Mouse (Mus musculus): ENCODE results near the gene Taar5. TPM values are rescaled to one million over a fixed set of nuclear protein-coding genes. Genes with fewer than 3 reads are reported as not detected.

The Taar5 gene
- not detected in 2 replicates for polyA plus RNA-seq (2016; fragmentation: Nextera tagmentation; extraction: Ambion mirVana)

GRCm38 (mm10) chr10:23970656-23971165 lies at the start of gene Taar5:
Taar5 (plus strand) TSS chr10:23970706.
- H3K27ac ChIP-seq, result no peak within 1 kb of the TSS
- no peak within 1 kb of the TSS for H3K4me3 ChIP-seq
- H3K27me3 ChIP-seq (ENCODE audit: insufficient read depth, poor library complexity, severe bottlenecking), result no peaks in the 10 kb centered on the region
- H3K4me1 ChIP-seq, result no peaks in the 10 kb centered on the region
- DNase-seq (ENCODE audit: low spot score), result no peak
- no peaks in the 10 kb centered on the region for H3K9me3 ChIP-seq
- WGBS, result 84% methylated on average over 11 of the region's 11 CpGs
- H3K36me3 ChIP-seq, result no peaks in the 10 kb centered on the region

- no peak for DNase-seq (ENCODE audit: low spot score)
- Histone ChIP-seq H3K27me3 (ENCODE audit: insufficient read depth, poor library complexity, severe bottlenecking) (no peaks in the 10 kb centered on the region), H3K4me3 (no peak overlapping the region), H3K4me1 (no peaks in the 10 kb centered on the region), H3K36me3 (no peaks in the 10 kb centered on the region), H3K27ac (no peak overlapping the region), H3K9me3 (no peaks in the 10 kb centered on the region)
- whole genome bisulfite sequencing, result 76% methylated on average over 3 of the region's 3 CpGs
Observed at GRCm38 (mm10) chr10:23922468-23922867, 48.0 kb upstream of the Taar5 start.

GRCm38 (mm10) chr10:23923941-23924340 lies 46.6 kb upstream of the Taar5 start:
- no peak for DNase-seq (ENCODE audit: low spot score)
- Histone ChIP-seq H3K36me3 (no peaks in the 10 kb centered on the region), H3K9me3 (no peaks in the 10 kb centered on the region), H3K27ac (no peak overlapping the region), H3K4me3 (no peak overlapping the region), H3K4me1 (no peaks in the 10 kb centered on the region), H3K27me3 (ENCODE audit: insufficient read depth, poor library complexity, severe bottlenecking) (no peaks in the 10 kb centered on the region)
- WGBS, result 75% methylated on average over 2 of the region's 2 CpGs

- H3K36me3 ChIP-seq, result no peaks in the 10 kb centered on the region
- H3K4me3 ChIP-seq, result no peak overlapping the region
- 49% methylated on average over 4 of the region's 4 CpGs for WGBS
- no peak for DNase-seq (ENCODE audit: low spot score)
- H3K4me1 ChIP-seq, result peaks cover 3% of the 10 kb centered on the region; the same call in 1 of the 2 replicates
- H3K27me3 ChIP-seq (ENCODE audit: insufficient read depth, poor library complexity, severe bottlenecking), result no peaks in the 10 kb centered on the region
- H3K27ac ChIP-seq, result no peak overlapping the region
- H3K9me3 ChIP-seq, result no peaks in the 10 kb centered on the region
Observed at GRCm38 (mm10) chr10:23937613-23938012, 32.9 kb upstream of the Taar5 start.

- Histone ChIP-seq H3K4me3 (no peak within 1 kb of the TSS), H3K4me1 (peaks cover 3% of the 10 kb centered on the region; the same call in 1 of the 2 replicates), H3K36me3 (no peaks in the 10 kb centered on the region), H3K27ac (no peak within 1 kb of the TSS), H3K27me3 (ENCODE audit: insufficient read depth, poor library complexity, severe bottlenecking) (no peaks in the 10 kb centered on the region), H3K9me3 (no peaks in the 10 kb centered on the region)
- DNase-seq (ENCODE audit: low spot score), result no peak
- WGBS, result 59% methylated on average over 6 of the region's 6 CpGs
Observed at GRCm38 (mm10) chr10:23938312-23938711, 32.2 kb upstream of the Taar5 start, which contains the start of gene Taar2. Taar2 (plus strand) TSS chr10:23938572.

GRCm38 (mm10) chr10:23942465-23942864 lies 28.0 kb upstream of the Taar5 start:
- no peak for DNase-seq (ENCODE audit: low spot score)
- no peaks in the 10 kb centered on the region for H3K9me3 ChIP-seq
- H3K4me1 ChIP-seq, result no peaks in the 10 kb centered on the region
- 75% methylated on average over 5 of the region's 5 CpGs for WGBS
- H3K4me3 ChIP-seq, result no peak overlapping the region
- no peaks in the 10 kb centered on the region for H3K36me3 ChIP-seq
- H3K27me3 ChIP-seq (ENCODE audit: insufficient read depth, poor library complexity, severe bottlenecking), result no peaks in the 10 kb centered on the region
- H3K27ac ChIP-seq, result no peak overlapping the region

GRCm38 (mm10) chr10:23948026-23948425 lies 22.5 kb upstream of the Taar5 start:
- Histone ChIP-seq H3K27ac (no peak overlapping the region), H3K4me1 (no peaks in the 10 kb centered on the region), H3K4me3 (no peak overlapping the region), H3K9me3 (no peaks in the 10 kb centered on the region), H3K27me3 (ENCODE audit: insufficient read depth, poor library complexity, severe bottlenecking) (no peaks in the 10 kb centered on the region), H3K36me3 (no peaks in the 10 kb centered on the region)
- WGBS, result 64% methylated on average over 7 of the region's 7 CpGs
- no peak for DNase-seq (ENCODE audit: low spot score)

- Histone ChIP-seq H3K27me3 (ENCODE audit: insufficient read depth, poor library complexity, severe bottlenecking) (no peaks in the 10 kb centered on the region), H3K27ac (no peak within 1 kb of the TSS), H3K36me3 (no peaks in the 10 kb centered on the region), H3K4me1 (0 out of 2 replicates have a peak, but pooled peaks cover 4% of the 10 kb centered on the region), H3K4me3 (no peak within 1 kb of the TSS), H3K9me3 (no peaks in the 10 kb centered on the region)
- DNase-seq (ENCODE audit: low spot score), result no peak
- WGBS, result 85% methylated on average over 16 of the region's 16 CpGs
Observed at GRCm38 (mm10) chr10:23949508-23950005, 20.9 kb upstream of the Taar5 start, which contains the start of gene Taar3. Taar3 (plus strand) TSS chr10:23949558.

GRCm38 (mm10) chr10:23951714-23952113 lies 18.8 kb upstream of the Taar5 start:
- no peak for DNase-seq (ENCODE audit: low spot score)
- H3K27me3 ChIP-seq (ENCODE audit: insufficient read depth, poor library complexity, severe bottlenecking), result no peaks in the 10 kb centered on the region
- 79% methylated on average over 6 of the region's 6 CpGs for WGBS

GRCm38 (mm10) chr10:23959071-23959470 lies 11.4 kb upstream of the Taar5 start:
- DNase-seq (ENCODE audit: low spot score), result no peak
- H3K36me3 ChIP-seq, result no peaks in the 10 kb centered on the region
- peaks cover 7% of the 10 kb centered on the region; the same call in 1 of the 2 replicates for H3K4me1 ChIP-seq
- H3K27ac ChIP-seq, result no peak overlapping the region
- no peaks in the 10 kb centered on the region for H3K9me3 ChIP-seq
- 65% methylated on average over 3 of the region's 3 CpGs for WGBS
- H3K27me3 ChIP-seq (ENCODE audit: insufficient read depth, poor library complexity, severe bottlenecking), result no peaks in the 10 kb centered on the region
- no peak overlapping the region for H3K4me3 ChIP-seq

More at GRCm38 (mm10) chr10:23951714-23952113, 18.8 kb upstream of the Taar5 start:
- H3K27ac ChIP-seq, result no peak overlapping the region
- no peak overlapping the region for H3K4me3 ChIP-seq
- H3K36me3 ChIP-seq, result no peaks in the 10 kb centered on the region
- H3K9me3 ChIP-seq, result no peaks in the 10 kb centered on the region
- 0 out of 2 replicates have a peak, but pooled peaks cover 4% of the 10 kb centered on the region for H3K4me1 ChIP-seq

- WGBS, result 91% methylated on average over 13 of the region's 13 CpGs
- H3K27me3 ChIP-seq (ENCODE audit: insufficient read depth, poor library complexity, severe bottlenecking), result no peaks in the 10 kb centered on the region
- H3K4me1 ChIP-seq, result peaks cover 4% of the 10 kb centered on the region; the same call in 1 of the 2 replicates
- H3K36me3 ChIP-seq, result no peaks in the 10 kb centered on the region
- no peak within 1 kb of the TSS for H3K4me3 ChIP-seq
- H3K27ac ChIP-seq, result no peak within 1 kb of the TSS
- no peaks in the 10 kb centered on the region for H3K9me3 ChIP-seq
- no peak for DNase-seq (ENCODE audit: low spot score)
Observed at GRCm38 (mm10) chr10:23960444-23960915, 10.0 kb upstream of the Taar5 start, which contains the start of gene Taar4. Taar4 (plus strand) TSS chr10:23960494.

- H3K4me3 ChIP-seq, result no peak overlapping the region
- H3K36me3 ChIP-seq, result no peaks in the 10 kb centered on the region
- no peaks in the 10 kb centered on the region for H3K27me3 ChIP-seq (ENCODE audit: insufficient read depth, poor library complexity, severe bottlenecking)
- WGBS, result 51% methylated on average over 3 of the region's 3 CpGs
- no peak overlapping the region for H3K27ac ChIP-seq
- no peaks in the 10 kb centered on the region for H3K9me3 ChIP-seq
- DNase-seq (ENCODE audit: low spot score), result peak; percentile 74
- no peaks in the 10 kb centered on the region for H3K4me1 ChIP-seq
Observed at GRCm38 (mm10) chr10:23963444-23963843, 7.1 kb upstream of the Taar5 start.

- 86% methylated on average over 6 of the region's 6 CpGs for WGBS
- H3K36me3 ChIP-seq, result no peaks in the 10 kb centered on the region
- H3K9me3 ChIP-seq, result no peaks in the 10 kb centered on the region
- no peak overlapping the region for H3K4me3 ChIP-seq
- no peaks in the 10 kb centered on the region for H3K27me3 ChIP-seq (ENCODE audit: insufficient read depth, poor library complexity, severe bottlenecking)
- no peak overlapping the region for H3K27ac ChIP-seq
- DNase-seq (ENCODE audit: low spot score), result no peak
- no peaks in the 10 kb centered on the region for H3K4me1 ChIP-seq
Observed at GRCm38 (mm10) chr10:23964921-23965610, 5.4 kb upstream of the Taar5 start.

Measured in heart, embryonic 10.5 days (tissue).